Mouse (Mus musculus): ENCODE results near the gene Med11.
"Not testable (repeated sequence)": the region's sequence is repeated elsewhere in the genome, so short reads cannot be mapped to it uniquely, and the experiment has no call there.

GRCm38 (mm10) chr11:70426598-70426997 is 25.1 kb upstream of the Med11 start:
- TF ChIP-seq CTCF, EP300 (IDR thresholded peaks at IDR 0.05): not testable (repeated sequence)

Data from lung, postnatal 0 days (tissue).